Mouse (Mus musculus) ES-CJ7 (cell line): ENCODE measurements around the gene Atf7.

Experiments used
- DNase-seq: peaks from one replicate; pipeline ENCODE4 v3.0.0; 2011; ENCODE audit warnings: low read depth, low spot score

Gene Atf7

DNA sequence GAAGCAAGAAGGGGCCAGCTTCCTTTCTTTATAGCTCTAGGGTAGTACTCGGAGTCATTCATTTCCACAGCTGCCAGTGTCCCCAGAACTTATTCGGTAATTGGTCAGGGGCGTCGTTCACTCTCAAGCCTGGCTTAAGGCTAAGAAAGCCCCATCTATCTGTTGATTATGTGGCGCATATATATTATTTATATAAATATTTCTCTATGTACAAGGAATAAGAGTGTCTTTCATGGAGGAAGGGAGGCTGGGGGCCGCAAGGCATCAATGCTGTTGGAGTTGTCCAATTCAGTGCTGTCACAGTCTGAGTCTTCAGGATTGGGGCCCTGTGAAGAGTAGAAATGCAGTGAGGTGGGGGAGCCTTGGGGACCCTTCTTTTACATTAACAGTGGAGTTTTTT lies 125.4 kb downstream of the Atf7 start:
- no peak for DNase-seq

DNA sequence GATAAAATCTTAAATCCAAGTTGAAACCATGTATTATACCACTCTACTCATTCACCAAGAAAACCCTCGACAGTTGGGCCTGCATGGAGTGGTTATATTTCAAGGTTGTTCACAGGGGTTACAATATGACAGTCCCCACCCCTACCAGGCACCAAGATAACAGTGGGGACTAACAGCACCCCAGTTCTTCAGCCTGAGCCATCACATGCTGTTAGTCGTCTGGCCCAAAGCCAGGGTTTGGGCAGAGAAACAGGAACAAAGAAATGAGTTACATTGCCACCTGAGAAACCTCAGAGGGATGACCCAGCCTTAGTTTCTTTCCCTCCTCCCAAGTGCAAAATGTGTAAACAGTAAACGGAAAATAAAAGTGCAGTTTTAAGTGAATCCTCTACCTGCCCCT lies 125.9 kb downstream of the Atf7 start:
- DNase-seq = no peak

DNA sequence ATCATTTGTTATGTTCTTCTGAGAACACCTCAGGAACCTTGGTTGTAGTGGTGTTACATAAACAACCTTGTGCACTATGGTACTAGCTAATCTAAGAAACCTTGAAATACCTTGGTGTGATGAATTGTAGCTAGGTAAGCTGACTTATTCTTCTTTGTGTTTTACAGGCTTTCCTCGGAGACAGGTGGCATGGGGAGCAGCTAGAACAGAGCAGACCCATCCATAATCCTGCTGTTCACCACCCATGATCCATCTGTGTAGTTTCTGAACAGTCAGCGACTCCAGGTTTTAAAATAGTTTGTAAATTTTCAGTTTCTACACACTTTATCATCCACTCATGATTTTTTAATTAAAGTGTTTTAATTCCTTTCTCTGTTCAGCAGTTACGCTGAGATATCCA lies 126.9 kb downstream of the Atf7 start:
- DNase-seq = no peak

DNA sequence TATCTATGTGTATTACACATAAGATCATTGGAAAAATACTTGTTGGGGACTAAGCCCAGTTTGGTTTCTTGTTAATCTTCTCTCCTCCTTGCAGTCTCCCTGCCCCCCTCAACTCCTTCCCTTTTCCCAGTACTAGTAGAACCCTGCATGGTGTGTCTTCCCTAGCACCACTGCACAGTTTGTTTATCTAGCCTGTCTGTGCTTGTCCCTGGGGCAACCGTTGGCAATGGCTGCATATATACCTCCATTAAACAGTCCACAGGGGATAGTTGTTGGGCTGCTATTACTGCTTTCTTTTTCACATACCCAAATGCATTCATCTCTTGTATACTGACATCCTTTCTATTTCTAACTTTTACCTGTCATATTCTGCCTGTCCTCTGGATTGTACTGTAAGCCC lies 137.6 kb downstream of the Atf7 start:
- no peak for DNase-seq

DNA sequence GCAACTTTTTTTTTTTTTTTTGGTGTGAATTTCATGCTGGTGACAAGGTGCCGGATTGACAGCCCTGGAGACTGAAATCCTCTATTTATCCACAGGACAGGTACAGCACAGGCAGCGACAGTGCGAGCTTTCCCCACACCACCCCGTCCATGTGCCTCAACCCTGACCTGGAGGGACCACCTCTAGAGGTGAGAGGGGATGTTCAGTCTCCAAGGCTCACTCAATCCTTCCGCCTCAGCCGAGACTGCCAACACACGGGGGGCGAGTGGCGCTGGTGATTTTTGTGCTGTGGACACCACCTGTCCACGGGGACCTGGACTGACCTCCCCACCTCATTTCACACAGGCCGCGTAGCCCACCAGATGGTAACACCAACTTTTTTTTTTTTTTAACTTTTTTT lies 139.4 kb downstream of the Atf7 start:
- no peak for DNase-seq

DNA sequence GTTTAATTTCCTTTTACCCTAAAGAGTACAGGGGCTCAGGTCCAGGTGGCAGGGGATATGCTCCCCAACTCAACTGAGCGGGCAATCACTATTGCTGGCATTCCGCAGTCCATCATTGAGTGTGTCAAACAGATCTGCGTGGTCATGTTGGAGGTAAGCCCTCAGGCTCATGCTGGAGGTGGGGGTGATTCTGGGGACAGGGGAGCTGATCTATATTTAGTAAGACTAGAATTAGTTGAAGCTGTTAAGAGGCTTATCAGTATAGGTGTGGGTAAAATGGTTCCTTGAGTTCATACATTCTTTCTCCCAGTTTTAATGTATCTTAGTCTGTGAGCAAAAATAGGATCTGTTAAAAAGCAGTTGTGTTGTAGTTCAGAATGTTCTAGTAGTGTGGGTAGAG lies 142.1 kb downstream of the Atf7 start:
- no peak for DNase-seq
